Mouse (Mus musculus) kidney, embryonic 15.5 days (tissue): ENCODE results near the gene Vsnl1. TPM values are rescaled to one million over a fixed set of nuclear protein-coding genes. Genes with fewer than 3 reads are reported as not detected.

ENCODE experiments used
- ATAC-seq: fragments of 200-750 bp; cut with Nextera tagmentation; replicated peaks from 2 replicates; pipeline ENCODE4 v1.8.0; 2017; ENCODE audit warnings: moderate TSS enrichment; ENCODE audit not compliant: low FRiP score
- H3K27ac ChIP-seq: fragments of 300-500 bp; sonication (generic); 2 replicates; pipeline ENCODE4 v1.5.1; 2015; ENCODE audit warnings: mild to moderate bottlenecking, inconsistent platforms
- H3K27me3 ChIP-seq: fragments of 300-500 bp; sonication (generic); 2 replicates; pipeline ENCODE4 v1.6.1; 2015; ENCODE audit warnings: inconsistent platforms
- H3K36me3 ChIP-seq: fragments of 300-500 bp; sonication (generic); 2 replicates; pipeline ENCODE4 v1.6.1; 2015; ENCODE audit warnings: inconsistent platforms
- H3K4me1 ChIP-seq: fragments of 300-500 bp; sonication (generic); 2 replicates; pipeline ENCODE4 v1.6.1; 2015; ENCODE audit warnings: inconsistent platforms
- H3K4me2 ChIP-seq: fragments of 300-500 bp; sonication (generic); 2 replicates; pipeline ENCODE4 v1.6.1; 2015; ENCODE audit warnings: moderate library complexity, mild to moderate bottlenecking, inconsistent platforms
- H3K4me3 ChIP-seq: fragments of 300-500 bp; sonication (generic); replicated peaks from 2 replicates; pipeline ENCODE4 v1.5.1; 2015; ENCODE audit warnings: mild to moderate bottlenecking, inconsistent platforms
- H3K9ac ChIP-seq: fragments of 300-500 bp; sonication (generic); 2 replicates; pipeline ENCODE4 v1.6.1; 2015; ENCODE audit warnings: mild to moderate bottlenecking, inconsistent platforms
- H3K9me3 ChIP-seq: fragments of 300-500 bp; sonication (generic); replicated peaks from 2 replicates; pipeline ENCODE4 v1.6.1; 2016; ENCODE audit warnings: inconsistent platforms
- WGBS: fragments of 180-500 bp; shearing (Covaris S2); methylation state at CpG from one replicate; pipeline ENCODE4 v1.1.7; 2015; ENCODE audit warnings: mixed read lengths; 5-methylcytosine and 5-hydroxymethylcytosine counted together
- polyA plus RNA-seq: library from polyadenylated mRNA; unstranded; fragments of >200 nt; fragmentation: Nextera tagmentation; extraction: Ambion mirVana; gene quantifications from 2 replicates; pipeline ENCODE4 v1.2.1, GENCODE M21; 2015

Gene Vsnl1
- polyA plus RNA-seq, 1 experiment from 2014 or later, result 0.78 TPM

GRCm38 (mm10) chr12:11367099-11367765 lies 69.2 kb downstream of the Vsnl1 start:
- H3K4me3 ChIP-seq, result no peak overlapping the region
- H3K4me1 ChIP-seq, result no peaks in the 10 kb centered on the region
- H3K27me3 ChIP-seq, result no peaks in the 10 kb centered on the region
- H3K9me3 ChIP-seq, result no peaks in the 10 kb centered on the region
- H3K9ac ChIP-seq, result no peak overlapping the region
- H3K4me2 ChIP-seq, result no peak overlapping the region
- WGBS, result 45% methylated on average over 3 of the region's 3 CpGs
- no peak for ATAC-seq
- no peaks in the 10 kb centered on the region for H3K36me3 ChIP-seq
- H3K27ac ChIP-seq, result no peak overlapping the region

- ATAC-seq, result no peak
- Histone ChIP-seq H3K36me3 (no peaks in the 10 kb centered on the region), H3K27ac (no peak overlapping the region), H3K4me2 (no peak overlapping the region), H3K9me3 (no peaks in the 10 kb centered on the region), H3K9ac (no peak overlapping the region), H3K4me1 (no peaks in the 10 kb centered on the region), H3K4me3 (no peak overlapping the region), H3K27me3 (no peaks in the 10 kb centered on the region)
- WGBS, result 62% methylated on average over 6 of the region's 6 CpGs
Observed at GRCm38 (mm10) chr12:11364870-11365269, 71.5 kb downstream of the Vsnl1 start.

DNA sequence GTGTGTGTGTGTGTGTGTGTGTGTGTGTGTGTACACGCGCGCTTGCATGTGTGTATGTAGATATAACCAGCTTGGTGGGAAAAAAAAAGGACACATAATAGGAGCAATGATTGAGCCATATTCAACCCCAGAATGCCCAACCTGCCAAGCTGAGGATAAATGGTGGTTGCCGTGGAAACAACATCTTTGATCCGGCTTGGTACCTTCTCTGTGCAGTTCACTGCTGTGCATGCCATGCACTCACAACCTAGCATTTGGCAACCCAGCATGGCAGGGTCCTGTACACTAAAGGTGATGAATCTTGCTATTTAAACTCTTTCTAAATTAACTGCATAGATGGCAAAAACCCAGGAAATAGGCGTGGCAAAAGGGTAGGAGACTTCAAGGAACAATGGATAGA lies 74.0 kb downstream of the Vsnl1 start:
- H3K4me1 ChIP-seq, result no peaks in the 10 kb centered on the region
- ATAC-seq, result no peak
- H3K27me3 ChIP-seq, result no peaks in the 10 kb centered on the region
- no peaks in the 10 kb centered on the region for H3K9me3 ChIP-seq
- H3K4me3 ChIP-seq, result no peak overlapping the region
- no peak overlapping the region for H3K27ac ChIP-seq
- H3K36me3 ChIP-seq, result no peaks in the 10 kb centered on the region
- no peak overlapping the region for H3K9ac ChIP-seq
- 90% methylated on average over 6 of the region's 6 CpGs for WGBS
- H3K4me2 ChIP-seq, result no peak overlapping the region

- Histone ChIP-seq H3K27ac (no peak overlapping the region), H3K9me3 (no peaks in the 10 kb centered on the region), H3K36me3 (no peaks in the 10 kb centered on the region), H3K4me1 (no peaks in the 10 kb centered on the region), H3K9ac (no peak overlapping the region), H3K4me3 (no peak overlapping the region), H3K4me2 (no peak overlapping the region), H3K27me3 (no peaks in the 10 kb centered on the region)
- WGBS, result 38% methylated on average over 5 of the region's 5 CpGs
- peak; percentile 33; the same call in 1 of the 2 replicates for ATAC-seq
Observed at GRCm38 (mm10) chr12:11350895-11351294, 85.5 kb downstream of the Vsnl1 start.

- no peaks in the 10 kb centered on the region for H3K4me1 ChIP-seq
- H3K27me3 ChIP-seq, result no peaks in the 10 kb centered on the region
- 41% methylated on average over 5 of the region's 5 CpGs for WGBS
- no peak for ATAC-seq
- H3K9ac ChIP-seq, result no peak overlapping the region
- H3K36me3 ChIP-seq, result no peaks in the 10 kb centered on the region
- no peak overlapping the region for H3K4me3 ChIP-seq
- H3K4me2 ChIP-seq, result no peak overlapping the region
- H3K9me3 ChIP-seq, result no peaks in the 10 kb centered on the region
- H3K27ac ChIP-seq, result no peak overlapping the region
Observed at GRCm38 (mm10) chr12:11349870-11350269, 86.5 kb downstream of the Vsnl1 start.

DNA sequence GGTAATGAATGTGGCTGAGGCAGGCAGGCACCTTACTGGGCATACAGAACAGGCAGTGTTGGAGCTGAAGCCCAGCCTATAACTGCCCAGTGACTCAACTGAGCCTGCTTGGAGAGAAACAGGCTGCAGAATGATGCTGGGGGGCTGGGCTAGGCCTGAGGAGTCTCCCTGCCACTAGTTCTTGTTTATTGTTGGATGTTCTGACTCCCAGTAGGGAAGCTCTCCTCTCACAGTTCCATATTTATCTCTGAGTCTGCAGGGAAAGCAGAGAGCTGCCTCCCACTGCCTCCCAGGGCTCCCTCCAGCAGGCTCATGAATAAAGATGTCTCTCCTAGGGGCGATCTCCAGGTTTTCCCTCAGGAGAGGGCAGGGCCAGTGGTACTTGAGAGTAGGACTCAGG lies 88.0 kb downstream of the Vsnl1 start:
- no peaks in the 10 kb centered on the region for H3K4me1 ChIP-seq
- no peak overlapping the region for H3K9ac ChIP-seq
- no peaks in the 10 kb centered on the region for H3K9me3 ChIP-seq
- no peaks in the 10 kb centered on the region for H3K27me3 ChIP-seq
- ATAC-seq, result no peak
- H3K4me3 ChIP-seq, result no peak overlapping the region
- H3K4me2 ChIP-seq, result no peak overlapping the region
- H3K36me3 ChIP-seq, result no peaks in the 10 kb centered on the region
- H3K27ac ChIP-seq, result no peak overlapping the region
- 17% methylated on average over 1 of the region's 1 CpGs for WGBS

DNA sequence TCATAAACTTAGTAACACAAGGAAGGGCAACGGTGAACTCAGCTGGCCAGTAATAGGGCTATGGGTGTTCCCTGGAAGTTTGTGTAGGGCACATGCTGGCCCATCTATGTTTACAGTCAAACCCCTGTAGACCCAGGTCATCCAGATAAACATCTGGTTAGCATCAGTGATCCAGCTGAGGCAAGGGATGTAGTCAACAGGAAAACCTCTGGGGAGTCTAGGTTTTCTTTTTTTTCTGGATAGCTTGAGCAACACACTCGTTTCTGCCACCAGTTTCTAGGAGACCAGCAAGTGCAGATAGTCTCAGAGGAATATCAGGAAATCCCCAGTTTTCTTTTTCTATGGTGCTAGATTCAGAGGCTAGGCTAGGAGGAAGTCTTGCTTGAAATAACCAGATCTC lies 90.5 kb downstream of the Vsnl1 start:
- no peaks in the 10 kb centered on the region for H3K36me3 ChIP-seq
- no peak overlapping the region for H3K4me3 ChIP-seq
- H3K27ac ChIP-seq, result no peak overlapping the region
- H3K4me1 ChIP-seq, result no peaks in the 10 kb centered on the region
- H3K9ac ChIP-seq, result no peak overlapping the region
- 45% methylated on average over 2 of the region's 2 CpGs for WGBS
- no peak overlapping the region for H3K4me2 ChIP-seq
- H3K27me3 ChIP-seq, result no peaks in the 10 kb centered on the region
- ATAC-seq, result no peak
- H3K9me3 ChIP-seq, result no peaks in the 10 kb centered on the region

GRCm38 (mm10) chr12:11342020-11342600 lies 94.3 kb downstream of the Vsnl1 start:
- H3K27me3 ChIP-seq, result no peaks in the 10 kb centered on the region
- H3K9ac ChIP-seq, result no peak overlapping the region
- WGBS, result 75% methylated on average over 6 of the region's 6 CpGs
- no peaks in the 10 kb centered on the region for H3K9me3 ChIP-seq
- no peaks in the 10 kb centered on the region for H3K4me1 ChIP-seq
- no peak overlapping the region for H3K4me2 ChIP-seq
- no peaks in the 10 kb centered on the region for H3K36me3 ChIP-seq
- ATAC-seq, result no peak
- no peak overlapping the region for H3K4me3 ChIP-seq
- no peak overlapping the region for H3K27ac ChIP-seq

DNA sequence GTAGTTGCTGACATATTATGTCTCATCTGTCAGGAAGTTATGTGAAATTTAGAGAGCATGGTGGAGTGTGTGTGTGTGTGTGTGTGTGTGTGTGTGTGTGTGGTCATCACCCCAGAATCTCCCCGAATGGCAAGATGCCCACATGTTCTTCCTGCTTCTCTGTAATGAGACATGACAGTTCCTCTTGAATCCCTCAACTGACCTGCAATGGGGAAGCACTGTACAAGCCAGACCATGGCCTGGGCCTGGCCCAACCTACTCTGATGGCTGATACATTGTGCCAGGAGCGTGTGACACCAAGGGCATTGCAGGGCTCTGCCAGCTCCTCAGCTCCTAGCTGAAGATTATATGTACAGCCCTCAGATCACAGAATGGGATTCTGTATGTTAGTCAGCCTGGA lies 98.2 kb downstream of the Vsnl1 start:
- no peaks in the 10 kb centered on the region for H3K36me3 ChIP-seq

DNA sequence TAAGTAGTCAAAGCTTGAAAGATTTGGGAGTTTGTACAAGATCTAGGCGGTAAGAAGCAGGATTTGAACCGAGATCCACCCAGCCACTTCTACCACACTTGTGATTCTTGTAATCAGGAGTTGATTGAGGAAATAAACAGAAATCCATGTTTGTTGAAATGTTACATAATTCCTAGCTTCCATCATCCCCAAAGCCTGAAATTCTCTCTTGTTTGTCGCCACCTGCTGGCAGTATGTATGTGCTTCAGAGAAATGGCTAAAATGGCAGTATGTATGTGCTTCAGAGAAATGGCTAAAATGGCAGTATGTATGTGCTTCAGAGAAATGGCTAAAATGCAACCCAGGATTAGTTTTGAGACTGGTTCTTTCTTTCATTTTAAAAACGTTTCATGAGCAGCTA lies 99.6 kb downstream of the Vsnl1 start:
- no peak overlapping the region for H3K9ac ChIP-seq
- no peaks in the 10 kb centered on the region for H3K36me3 ChIP-seq
- H3K27ac ChIP-seq, result no peak overlapping the region
- no peak overlapping the region for H3K4me2 ChIP-seq
- ATAC-seq, result no peak
- H3K27me3 ChIP-seq, result no peaks in the 10 kb centered on the region
- no peaks in the 10 kb centered on the region for H3K4me1 ChIP-seq
- no peaks in the 10 kb centered on the region for H3K9me3 ChIP-seq
- WGBS, result 42% methylated on average over 4 of the region's 4 CpGs
- H3K4me3 ChIP-seq, result no peak overlapping the region

More for the DNA sequence above, 98.2 kb downstream of the Vsnl1 start:
- Histone ChIP-seq H3K4me2 (no peak overlapping the region), H3K9ac (no peak overlapping the region), H3K4me1 (no peaks in the 10 kb centered on the region), H3K9me3 (no peaks in the 10 kb centered on the region), H3K27ac (no peak overlapping the region), H3K27me3 (no peaks in the 10 kb centered on the region), H3K4me3 (no peak overlapping the region)
- 83% methylated on average over 2 of the region's 2 CpGs for WGBS
- ATAC-seq, result no peak; the same call in 1 of the 2 replicates

GRCm38 (mm10) chr12:11326483-11326882 lies 109.9 kb downstream of the Vsnl1 start:
- Histone ChIP-seq H3K27me3 (no peaks in the 10 kb centered on the region), H3K4me3 (no peak overlapping the region), H3K9ac (no peak overlapping the region), H3K27ac (no peak overlapping the region), H3K4me1 (no peaks in the 10 kb centered on the region), H3K4me2 (no peak overlapping the region), H3K36me3 (no peaks in the 10 kb centered on the region), H3K9me3 (no peaks in the 10 kb centered on the region)
- 85% methylated on average over 3 of the region's 3 CpGs for WGBS
- ATAC-seq, result no peak

- 53% methylated on average over 4 of the region's 4 CpGs for WGBS
- Histone ChIP-seq H3K36me3 (no peaks in the 10 kb centered on the region), H3K27me3 (no peaks in the 10 kb centered on the region), H3K4me2 (no peak overlapping the region), H3K4me1 (no peaks in the 10 kb centered on the region), H3K4me3 (no peak overlapping the region), H3K9ac (no peak overlapping the region), H3K9me3 (no peaks in the 10 kb centered on the region), H3K27ac (no peak overlapping the region)
- no peak for ATAC-seq
Observed at GRCm38 (mm10) chr12:11324480-11324879, 111.9 kb downstream of the Vsnl1 start.

DNA sequence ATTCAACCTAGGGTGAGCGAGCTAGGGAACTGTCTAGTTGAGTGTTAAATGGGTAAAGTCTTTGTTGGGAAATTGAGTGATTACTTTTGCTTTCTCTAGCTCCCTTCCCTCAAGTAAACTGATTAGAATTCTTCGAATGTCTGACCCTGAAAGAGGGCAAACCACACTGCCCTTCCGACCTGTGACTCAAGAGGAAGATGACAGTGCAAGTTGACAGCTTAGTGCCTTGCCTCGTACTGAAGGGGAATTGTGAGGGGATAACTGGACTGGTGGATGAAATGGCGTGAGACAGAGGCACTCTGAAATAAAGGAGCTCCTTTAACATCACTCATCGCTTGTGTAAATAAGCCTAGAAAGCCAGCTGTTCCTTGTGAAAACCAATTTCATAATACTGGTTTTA lies 118.7 kb downstream of the Vsnl1 start:
- Histone ChIP-seq H3K36me3 (peaks cover 44% of the 10 kb centered on the region), H3K4me3 (no peak overlapping the region), H3K27ac (no peak overlapping the region), H3K4me1 (no peaks in the 10 kb centered on the region), H3K4me2 (no peak overlapping the region), H3K9me3 (no peaks in the 10 kb centered on the region), H3K9ac (no peak overlapping the region), H3K27me3 (no peaks in the 10 kb centered on the region)
- whole genome bisulfite sequencing, result 73% methylated on average over 6 of the region's 6 CpGs
- ATAC-seq, result no peak
